Mouse (Mus musculus): ENCODE measurements around the gene Lysmd2.

DNA sequence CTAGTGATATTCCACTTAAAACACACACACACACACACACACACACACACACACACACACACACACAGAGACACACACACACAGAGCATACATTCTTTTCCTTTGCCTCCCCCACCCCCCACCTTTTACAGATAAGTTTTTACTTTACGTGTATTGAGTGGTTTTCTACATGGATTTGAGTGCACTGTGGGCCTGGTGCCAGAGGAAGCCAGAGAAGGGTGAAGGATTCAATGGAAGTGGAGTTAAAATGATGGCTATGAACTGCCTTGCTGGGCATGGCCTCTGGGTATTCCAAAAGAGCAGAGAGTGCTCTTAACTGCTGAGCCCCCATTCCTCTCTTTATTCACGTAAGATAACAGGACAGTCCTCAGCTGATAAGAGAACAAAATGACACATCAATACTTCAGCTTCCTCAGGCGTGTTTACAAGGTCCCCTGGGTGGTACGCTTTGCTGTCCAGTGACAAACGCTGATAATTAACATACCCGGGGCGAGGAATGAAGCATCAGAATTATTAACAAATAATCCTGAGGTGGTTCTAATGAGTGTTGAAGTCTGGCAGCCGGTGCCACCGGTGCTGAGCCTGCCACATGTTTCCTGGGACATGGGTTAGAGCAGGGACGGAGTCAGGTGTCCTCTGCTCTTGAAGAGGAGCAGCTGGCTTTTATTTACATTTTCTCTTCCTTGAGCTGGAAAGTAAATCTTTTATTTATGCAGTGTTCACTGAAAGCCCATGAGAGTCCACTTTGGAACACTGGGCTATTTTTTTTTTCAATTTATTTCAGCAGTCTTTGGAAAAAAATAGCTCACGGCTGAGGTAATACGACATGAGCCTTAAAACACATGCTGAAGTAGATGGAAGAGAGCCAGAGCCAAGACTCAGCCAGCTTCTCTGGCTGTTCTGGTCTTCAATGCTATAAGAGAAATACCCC lies 28.7 kb downstream of the Lysmd2 start:
- TF ChIP-seq EP300 (optimal IDR thresholded peaks at IDR 0.05) (no peak), CTCF (IDR thresholded peaks at IDR 0.05; ENCODE audit: low read depth) (no peak)

Data from stomach, postnatal 0 days (tissue).